Mouse (Mus musculus) hindbrain, postnatal 0 days (tissue): ENCODE data around the gene Lrrc75b. TPM values are rescaled to one million over a fixed set of nuclear protein-coding genes. Genes with fewer than 3 reads are reported as not detected.

Experiments used
- ATAC-seq: fragments of 200-750 bp; cut with Nextera tagmentation; 2 replicates; pipeline ENCODE4 v1.8.0; 2017; ENCODE audit warnings: mild to moderate bottlenecking, moderate TSS enrichment, moderate library complexity
- DNase-seq: peaks from one replicate; pipeline ENCODE4 v3.0.0-alpha.2; 2015; ENCODE audit warnings: low spot score
- H3K27ac ChIP-seq: fragments of 300-500 bp; sonication (generic); 2 replicates; pipeline ENCODE4 v1.5.1; 2014; ENCODE audit warnings: mild to moderate bottlenecking
- H3K27me3 ChIP-seq: fragments of 300-500 bp; sonication (generic); 2 replicates; pipeline ENCODE4 v1.6.1; 2014; ENCODE audit warnings: low read length, mixed read lengths; ENCODE audit not compliant: insufficient read depth
- H3K36me3 ChIP-seq: fragments of 300-500 bp; sonication (generic); 2 replicates; pipeline ENCODE4 v1.6.1; 2014; ENCODE audit warnings: low read length, mixed read lengths; ENCODE audit not compliant: insufficient read depth
- H3K4me1 ChIP-seq: fragments of 300-500 bp; sonication (generic); 2 replicates; pipeline ENCODE4 v1.6.1; 2014; ENCODE audit warnings: antibody characterized with exemption, low read length, mixed read lengths; ENCODE audit not compliant: insufficient read depth
- H3K4me2 ChIP-seq: fragments of 300-500 bp; sonication (generic); 2 replicates; pipeline ENCODE4 v1.6.1; 2014; ENCODE audit warnings: low read depth, mild to moderate bottlenecking, low read length, moderate library complexity, mixed read lengths
- H3K4me3 ChIP-seq: fragments of 300-500 bp; sonication (generic); 2 replicates; pipeline ENCODE4 v1.5.1; 2014; ENCODE audit warnings: low read length
- H3K9ac ChIP-seq: fragments of 300-500 bp; sonication (generic); replicated peaks from 2 replicates; pipeline ENCODE4 v1.6.1; 2014; ENCODE audit warnings: mild to moderate bottlenecking, low read length, moderate library complexity, mixed read lengths
- H3K9me3 ChIP-seq: fragments of 300-500 bp; sonication (generic); 2 replicates; pipeline ENCODE4 v1.6.1; 2016; ENCODE audit warnings: low read length, mixed read lengths
- CTCF ChIP-seq: IDR thresholded peaks from 2 replicates; pipeline ENCODE4 v1.5.1; 2016; ENCODE audit warnings: antibody characterized with exemption, control low read depth, low read depth
- WGBS: fragments of 180-500 bp; shearing (Covaris S2); extraction: QIAGEN DNeasy Blood & Tissue Kit; methylation state at CpG from one replicate; pipeline ENCODE4 v1.1.7; 2014; 5-methylcytosine and 5-hydroxymethylcytosine counted together
- polyA plus RNA-seq: library from polyadenylated mRNA; unstranded; fragments of >200 nt; fragmentation: Nextera tagmentation; extraction: Ambion mirVana; gene quantifications from 2 replicates; pipeline ENCODE4 v1.2.1, GENCODE M21; 2015
- total RNA-seq: library from RNA; depleted of rRNA; stranded (reverse); fragments of >200 nt; gene quantifications from 2 replicates; pipeline ENCODE4 v1.2.3, GENCODE M21; 2014

Gene Lrrc75b
- total and polyA plus RNA-seq, 2 experiments from 2014 or later, result 26.0 to 30.3 TPM

GRCm38 (mm10) chr10:75521643-75522042 is 38.5 kb downstream of the Lrrc75b start:
- Histone ChIP-seq H3K9ac (no peak overlapping the region), H3K9me3 (no peaks in the 10 kb centered on the region), H3K27me3 (no peaks in the 10 kb centered on the region), H3K4me3 (no peak overlapping the region), H3K4me2 (no peak overlapping the region), H3K27ac (no peak overlapping the region), H3K4me1 (no peaks in the 10 kb centered on the region; the same call in 1 of the 2 replicates), H3K36me3 (peaks cover 28% of the 10 kb centered on the region)
- 85% methylated on average over 4 of the region's 4 CpGs for WGBS
- ATAC-seq, result no peak
- no peak for DNase-seq
- TF ChIP-seq CTCF, result no peak

GRCm38 (mm10) chr10:75520581-75520980 is 39.5 kb downstream of the Lrrc75b start:
- DNase-seq (no peak), ATAC-seq (no peak)
- H3K27me3 ChIP-seq, result no peaks in the 10 kb centered on the region
- no peak overlapping the region for H3K4me2 ChIP-seq
- H3K36me3 ChIP-seq, result peaks cover 28% of the 10 kb centered on the region
- no peak overlapping the region for H3K9ac ChIP-seq
- peaks cover 6% of the 10 kb centered on the region; the same call in 1 of the 2 replicates for H3K4me1 ChIP-seq
- 90% methylated on average over 5 of the region's 5 CpGs for WGBS
- no peak overlapping the region for H3K4me3 ChIP-seq
- H3K9me3 ChIP-seq, result no peaks in the 10 kb centered on the region
- no peak overlapping the region for H3K27ac ChIP-seq
- TF ChIP-seq CTCF, result no peak

GRCm38 (mm10) chr10:75517758-75518143 is 42.4 kb downstream of the Lrrc75b start, which contains the start of gene Gucd1:
Gucd1 (minus strand) TSS chr10:75517972.
- Histone ChIP-seq H3K4me2 (peak within 1 kb of the TSS; percentile 68), H3K9ac (peak within 1 kb of the TSS; percentile 89), H3K9me3 (no peaks in the 10 kb centered on the region), H3K27me3 (no peaks in the 10 kb centered on the region), H3K4me1 (peaks cover 6% of the 10 kb centered on the region; the same call in 1 of the 2 replicates), H3K4me3 (peak within 1 kb of the TSS; percentile 82), H3K27ac (peak within 1 kb of the TSS; percentile 96), H3K36me3 (peaks cover 30% of the 10 kb centered on the region)
- ATAC-seq, result peak; percentile 96
- WGBS, result under 1% methylated on average over 20 of the region's 20 CpGs
- DNase-seq, result peak; percentile 98
- no peak for TF ChIP-seq CTCF

- under 1% methylated on average over 40 of the region's 52 CpGs for WGBS
- Histone ChIP-seq H3K4me1 (peaks cover 6% of the 10 kb centered on the region; the same call in 1 of the 2 replicates), H3K4me2 (peak within 1 kb of the TSS; percentile 68), H3K9me3 (no peaks in the 10 kb centered on the region), H3K9ac (peak within 1 kb of the TSS; percentile 89), H3K27ac (peak within 1 kb of the TSS; percentile 96), H3K4me3 (peak within 1 kb of the TSS; percentile 82), H3K27me3 (no peaks in the 10 kb centered on the region), H3K36me3 (peaks cover 30% of the 10 kb centered on the region)
- TF ChIP-seq CTCF, result no peak
- DNase-seq (peak; percentile 96), ATAC-seq (peak; percentile 95)
Observed at GRCm38 (mm10) chr10:75517073-75517757, 42.9 kb downstream of the Lrrc75b start, which contains the start of gene Snrpd3. Snrpd3 (plus strand) TSS chr10:75517551.

GRCm38 (mm10) chr10:75516724-75517072 is 43.4 kb downstream of the Lrrc75b start:
- DNase-seq, result no peak
- no peak for ATAC-seq
- WGBS, result under 1% methylated on average over 12 of the region's 12 CpGs

GRCm38 (mm10) chr10:75516038-75516723 is 43.9 kb downstream of the Lrrc75b start:
- Histone ChIP-seq H3K4me1 (peaks cover 6% of the 10 kb centered on the region; the same call in 1 of the 2 replicates), H3K27ac (peak overlapping the region; percentile 96), H3K9ac (peak overlapping the region; percentile 89), H3K4me3 (peak overlapping the region; percentile 82), H3K27me3 (no peaks in the 10 kb centered on the region), H3K36me3 (peaks cover 30% of the 10 kb centered on the region; the same call in 1 of the 2 replicates), H3K9me3 (no peaks in the 10 kb centered on the region), H3K4me2 (peak overlapping the region; percentile 68)
- DNase-seq, result no peak
- no peak for TF ChIP-seq CTCF
- 26% methylated on average over 8 of the region's 8 CpGs for WGBS
- no peak for ATAC-seq

More at GRCm38 (mm10) chr10:75516724-75517072, 43.4 kb downstream of the Lrrc75b start:
- peak overlapping the region; percentile 89 for H3K9ac ChIP-seq
- H3K27ac ChIP-seq, result peak overlapping the region; percentile 96
- no peaks in the 10 kb centered on the region for H3K27me3 ChIP-seq
- peak overlapping the region; percentile 68 for H3K4me2 ChIP-seq
- no peaks in the 10 kb centered on the region for H3K9me3 ChIP-seq
- peak overlapping the region; percentile 82 for H3K4me3 ChIP-seq
- peaks cover 28% of the 10 kb centered on the region for H3K36me3 ChIP-seq
- H3K4me1 ChIP-seq, result peaks cover 6% of the 10 kb centered on the region; the same call in 1 of the 2 replicates
- no peak for TF ChIP-seq CTCF
